Mouse (Mus musculus) thymus, postnatal 25 days (tissue): ENCODE results near the gene Rsph1.
"Not testable (repeated sequence)": the region's sequence is repeated elsewhere in the genome, so short reads cannot be mapped to it uniquely, and the experiment has no call there.

Experiments used
- DNase-seq: peaks from one replicate; pipeline ENCODE4 v3.0.0; 2022

Gene Rsph1

DNA sequence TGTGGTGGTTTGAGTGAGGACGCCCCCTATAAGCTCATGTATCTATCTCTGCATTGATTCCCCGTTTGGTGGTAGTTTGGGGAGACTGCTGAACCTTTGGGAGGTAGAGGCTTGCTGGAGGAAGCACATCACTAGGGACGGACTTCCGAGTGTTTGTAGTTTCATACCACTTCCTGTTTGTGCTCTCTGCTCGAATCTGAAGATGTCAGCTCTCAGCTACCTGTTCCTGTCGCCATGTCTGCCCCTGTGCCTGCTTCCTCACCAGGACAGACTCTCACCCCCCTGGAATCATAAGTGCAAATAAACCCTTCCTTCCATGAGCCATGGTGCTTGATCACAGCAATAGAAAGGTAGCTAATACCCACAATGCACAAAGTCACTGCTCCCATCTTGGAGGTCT lies 2.0 kb downstream of the Rsph1 start:
- DNase-seq: peak; percentile 51

DNA sequence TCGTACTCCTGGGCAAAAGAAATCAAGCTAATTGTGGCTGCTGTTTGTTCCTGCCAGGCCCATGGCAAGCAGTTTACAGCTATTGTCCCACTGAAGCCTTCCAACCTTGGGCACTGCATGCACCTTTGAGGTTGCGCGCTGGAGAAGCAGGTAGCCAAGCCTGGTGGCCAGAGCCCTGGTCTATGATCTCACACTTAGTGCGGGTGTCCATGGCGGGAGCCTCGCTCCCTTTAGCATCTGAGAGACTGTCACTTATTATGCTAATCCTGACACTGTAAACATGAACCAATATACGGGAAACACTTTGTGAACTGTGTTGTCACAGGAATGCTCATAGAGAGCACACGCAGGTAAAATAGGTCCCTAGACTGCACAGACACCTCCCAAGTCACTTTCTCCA lies 3.6 kb downstream of the Rsph1 start:
- DNase-seq: no peak

DNA sequence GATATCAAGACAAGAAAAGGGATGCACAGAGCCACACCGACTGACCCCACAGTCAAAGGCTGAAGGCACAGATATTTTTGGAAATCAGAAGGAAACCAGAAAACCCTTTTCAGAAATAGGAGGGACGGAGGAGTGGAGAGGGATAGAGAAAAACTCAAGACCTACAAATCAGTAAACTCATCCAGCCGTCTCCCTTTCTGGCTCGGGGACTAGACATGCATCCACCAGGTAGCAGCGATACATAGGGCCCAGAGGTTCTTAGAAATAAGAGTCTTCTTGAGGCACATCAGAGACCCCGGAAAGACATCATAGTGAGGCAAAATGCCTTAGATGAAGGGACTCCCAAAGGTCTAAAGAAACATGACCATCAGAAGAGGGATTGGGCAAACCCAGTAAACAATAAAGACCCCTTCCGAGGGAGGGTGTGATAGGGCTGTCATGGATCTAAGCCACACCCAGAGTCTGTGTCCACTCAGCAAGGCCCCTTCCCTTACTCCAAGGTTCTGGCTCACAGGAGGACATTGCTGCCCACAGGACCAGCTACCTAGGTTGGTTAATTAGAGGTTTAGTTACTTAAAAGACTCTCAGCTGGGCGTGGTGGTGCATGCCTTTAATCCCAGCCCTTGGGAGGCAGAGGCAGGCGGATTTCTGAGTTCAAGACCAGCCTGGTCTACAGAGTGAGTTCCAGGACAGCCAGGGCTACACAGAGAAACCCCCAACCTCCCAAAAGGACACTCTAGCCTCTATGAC lies 4.6 kb downstream of the Rsph1 start:
- DNase-seq: no peak

DNA sequence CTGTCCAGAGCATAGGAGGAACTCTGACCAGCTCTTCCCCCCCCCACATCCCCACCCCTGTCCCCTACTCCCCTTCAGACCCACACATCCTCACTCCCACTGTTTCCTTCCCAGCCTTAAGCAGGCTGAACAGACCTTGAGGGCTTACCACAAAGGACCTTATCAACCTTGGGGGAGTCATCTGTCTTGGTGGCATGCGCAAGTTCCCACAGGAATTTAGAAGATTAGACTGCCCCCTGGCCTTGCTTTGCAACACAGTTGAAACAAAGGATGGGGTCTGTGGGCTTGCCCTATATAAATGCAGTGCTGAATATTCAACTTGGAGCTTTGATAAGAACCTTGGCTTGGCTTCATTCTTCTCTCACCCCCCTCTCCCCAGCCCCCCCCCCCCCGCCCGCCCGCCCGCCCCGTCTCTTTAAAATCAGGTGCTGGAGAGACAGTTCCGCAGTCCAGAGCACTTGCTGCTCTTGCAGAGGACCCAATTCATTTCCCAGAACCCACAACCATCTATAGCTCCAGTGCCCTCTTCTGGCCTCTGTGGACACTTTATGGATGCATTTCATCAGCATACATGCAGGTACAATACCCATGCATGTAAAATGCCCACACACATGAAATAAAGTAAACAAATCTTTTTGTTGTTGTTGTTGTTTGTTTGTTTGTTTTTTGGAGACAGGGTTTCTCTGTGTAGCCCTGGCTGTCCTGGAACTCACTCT lies 5.9 kb downstream of the Rsph1 start:
- no peak for DNase-seq

DNA sequence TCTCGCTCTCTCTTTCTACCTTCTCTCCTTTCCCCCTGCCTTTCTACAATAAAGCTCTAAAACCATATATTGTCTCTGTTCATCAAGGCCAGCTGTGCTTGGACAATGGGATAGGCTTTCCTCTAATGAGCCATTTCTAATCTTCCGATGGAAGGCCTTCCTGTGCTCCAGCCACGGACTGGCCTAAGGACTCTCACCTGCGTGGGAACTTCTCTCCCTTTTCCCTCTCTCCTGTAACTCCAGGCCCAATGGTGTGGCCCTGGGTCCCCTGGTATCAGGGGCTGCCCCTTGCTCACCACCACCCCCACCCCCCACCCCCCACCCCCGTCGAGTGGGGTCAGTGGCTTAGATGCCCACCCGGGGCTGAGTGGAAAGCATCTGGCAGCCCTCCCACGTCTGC lies 6.4 kb downstream of the Rsph1 start:
- not testable (repeated sequence) for DNase-seq

DNA sequence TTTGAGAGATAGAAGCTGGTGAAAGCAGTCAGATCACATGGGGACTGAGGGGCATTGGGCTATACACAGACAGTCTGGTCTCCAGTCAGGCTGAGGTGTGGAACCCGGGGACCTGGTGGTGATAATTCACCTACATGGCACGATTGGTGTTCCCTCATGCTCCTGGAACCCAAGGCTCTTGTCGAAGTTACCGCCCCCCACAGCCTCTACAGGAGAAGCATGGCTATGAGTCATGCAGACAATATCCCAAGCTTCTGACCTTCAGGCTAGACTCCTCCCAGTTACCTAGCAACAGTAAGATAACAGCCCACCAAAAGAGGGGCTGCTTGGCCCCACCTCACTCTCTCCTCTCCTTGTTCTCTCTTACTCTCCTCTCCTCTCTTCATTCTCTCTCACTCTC lies 6.9 kb downstream of the Rsph1 start:
- DNase-seq: no peak

DNA sequence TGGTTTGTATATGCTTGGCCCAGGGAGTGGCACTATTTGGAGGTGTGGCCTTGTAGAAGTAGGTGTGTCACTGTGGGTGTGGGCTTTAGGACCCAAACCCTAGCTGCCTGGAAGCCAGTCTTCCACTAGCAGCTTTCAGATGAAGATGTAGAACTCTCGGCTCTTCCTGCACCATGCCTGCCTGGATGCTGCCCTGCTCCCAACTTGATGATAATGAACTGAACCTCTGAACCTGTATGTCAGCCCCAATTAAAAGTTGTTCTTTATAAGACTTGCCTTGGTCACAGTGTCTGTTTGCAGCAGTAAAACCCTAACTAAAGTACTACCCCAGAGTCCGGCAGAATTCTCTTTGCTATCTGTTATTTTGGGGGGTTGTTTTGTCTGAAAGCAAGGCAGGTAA lies 7.4 kb downstream of the Rsph1 start:
- no peak for DNase-seq

DNA sequence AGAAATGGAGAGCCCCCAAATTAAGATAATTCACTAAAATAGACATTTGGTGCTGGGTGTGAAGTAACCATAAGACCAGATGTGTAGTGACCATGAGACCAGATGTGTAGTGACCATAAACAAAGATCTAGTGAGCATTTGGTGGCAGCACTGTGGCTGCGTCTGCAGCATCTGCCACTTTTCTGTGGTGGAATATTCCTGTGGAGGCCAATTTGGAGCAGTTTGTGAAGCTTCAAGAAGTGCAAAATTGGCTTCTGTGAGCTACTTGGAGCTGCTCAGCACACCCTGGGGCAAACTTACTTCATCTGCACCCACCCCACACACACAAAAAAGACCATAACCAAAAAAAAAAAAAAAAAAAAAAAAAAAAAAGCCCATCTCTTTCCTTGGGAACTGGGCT lies 9.2 kb downstream of the Rsph1 start:
- DNase-seq: no peak

DNA sequence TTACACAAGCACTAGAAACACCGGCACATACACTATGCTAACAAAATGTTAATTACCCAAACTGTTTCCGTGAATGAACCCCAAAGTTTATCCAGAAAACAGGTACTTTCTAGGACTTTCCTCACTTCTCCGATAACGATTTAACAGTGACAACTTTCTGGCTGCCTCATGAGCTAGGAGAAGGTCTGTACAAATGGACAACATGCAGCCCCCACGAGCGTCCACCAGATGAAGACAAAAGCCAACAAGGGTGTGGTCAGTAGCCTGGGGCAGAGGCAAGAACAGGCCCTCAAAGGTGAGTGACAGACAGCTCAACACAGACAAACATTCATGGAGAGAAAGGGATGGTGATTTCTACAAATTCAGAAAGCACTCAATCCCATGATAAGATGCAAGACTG lies 9.6 kb downstream of the Rsph1 start:
- no peak for DNase-seq

DNA sequence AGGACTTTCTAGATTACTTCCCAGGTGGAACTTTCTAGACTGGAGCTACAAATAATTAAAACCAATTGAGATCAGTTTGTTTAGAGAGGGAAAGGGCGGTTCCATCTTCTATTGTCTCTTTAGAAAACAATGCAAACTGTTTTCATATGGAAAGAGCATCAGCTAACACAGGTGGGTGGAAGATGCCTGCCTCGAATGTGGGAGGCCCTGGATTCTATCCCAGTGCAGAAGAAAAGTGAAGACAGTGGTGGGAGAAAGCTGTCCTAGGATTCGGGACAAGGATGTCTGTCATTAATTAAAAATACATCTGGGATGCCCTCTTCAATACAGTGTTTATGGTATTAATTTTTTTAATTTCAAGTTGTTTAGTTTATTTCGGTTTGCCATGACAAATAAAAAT lies 10.0 kb downstream of the Rsph1 start:
- no peak for DNase-seq

DNA sequence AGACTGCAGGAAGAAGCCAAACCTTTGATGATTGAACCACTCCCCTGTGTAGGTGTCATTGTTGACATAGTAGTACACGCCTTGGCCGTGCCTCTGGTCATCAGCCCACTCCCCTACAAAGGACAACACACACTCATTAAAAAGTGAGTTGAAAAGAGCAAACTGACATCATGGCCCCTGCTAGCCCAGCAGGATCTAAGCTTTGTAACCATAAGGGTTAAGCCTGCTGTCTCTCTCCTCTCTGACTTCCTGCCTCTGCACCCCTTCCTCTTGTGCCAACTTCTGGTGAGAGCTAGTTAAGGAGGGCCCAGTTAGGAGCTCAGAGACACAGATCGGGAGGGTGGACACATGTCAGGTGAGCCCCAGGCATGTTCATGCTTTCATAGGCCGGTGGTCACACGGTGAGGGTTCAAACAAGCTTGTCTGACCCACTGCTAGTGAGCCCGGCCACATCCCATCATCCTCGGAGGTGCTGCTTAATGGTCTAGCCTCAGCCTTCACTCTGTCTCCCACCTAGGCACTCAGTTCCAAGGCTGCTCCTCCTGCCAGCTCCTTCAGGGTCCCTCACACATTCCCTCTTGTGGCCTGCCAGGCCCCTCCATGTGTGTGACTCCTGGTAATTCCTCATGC lies 10.7 kb downstream of the Rsph1 start:
- DNase-seq: peak; percentile 69

DNA sequence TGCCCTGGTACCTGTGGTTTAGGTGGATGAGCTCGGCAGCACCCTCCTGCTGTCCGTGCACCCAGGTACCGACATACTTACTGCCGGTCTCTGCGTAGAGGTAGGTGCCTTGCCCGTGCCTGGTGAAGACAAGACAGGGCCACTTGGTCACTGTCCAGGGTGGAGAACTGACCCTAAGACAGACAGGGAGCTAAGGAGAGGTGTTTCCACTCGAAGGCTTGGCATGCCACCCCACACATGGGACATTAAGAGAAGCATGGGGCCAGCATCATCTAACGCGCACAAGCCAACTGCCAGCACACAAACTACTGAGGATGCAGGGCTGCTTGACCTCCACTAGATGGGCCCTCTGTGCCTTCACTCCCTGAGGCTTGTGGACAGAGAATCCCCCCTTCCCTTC lies 11.4 kb downstream of the Rsph1 start:
- no peak for DNase-seq

DNA sequence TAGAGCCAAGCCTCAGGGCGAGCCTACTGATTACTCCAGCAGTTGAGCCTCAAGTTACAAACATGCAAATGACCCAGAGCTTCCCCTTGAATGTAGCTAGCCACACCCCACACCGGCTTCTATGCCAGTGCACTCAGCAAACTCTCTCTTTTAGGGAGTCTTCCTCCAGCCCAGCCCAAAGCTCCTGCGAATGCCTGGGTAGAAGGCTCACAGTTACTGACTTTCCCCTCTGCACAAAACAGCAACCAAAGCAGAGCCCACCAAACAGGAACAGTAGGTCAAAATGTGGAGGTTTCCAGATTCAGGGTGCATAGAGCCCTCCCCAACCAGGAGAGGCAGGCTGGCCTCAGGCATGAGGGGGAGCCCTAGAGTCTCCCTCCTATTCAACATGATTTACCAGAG lies 12.0 kb downstream of the Rsph1 start:
- no peak for DNase-seq

DNA sequence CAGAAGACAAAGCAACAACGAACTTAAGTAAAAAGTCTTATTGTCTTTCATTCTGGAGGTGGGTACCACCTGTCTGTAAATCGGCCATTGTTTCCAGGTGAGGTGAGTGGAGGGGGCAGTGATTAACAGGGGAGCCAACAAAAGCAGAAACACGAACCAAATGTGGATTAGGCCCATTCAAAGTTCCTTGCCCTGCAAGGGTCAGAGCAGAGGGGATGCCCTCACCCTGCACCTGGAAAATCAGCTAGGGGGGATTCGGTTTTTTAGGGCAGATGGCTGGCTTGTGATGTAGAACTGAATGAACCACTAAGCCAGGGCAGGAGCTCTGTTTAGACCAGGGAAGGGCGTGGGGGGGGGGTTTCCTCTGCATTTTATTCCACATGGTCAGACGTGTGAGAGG lies 12.8 kb downstream of the Rsph1 start:
- no peak for DNase-seq

DNA sequence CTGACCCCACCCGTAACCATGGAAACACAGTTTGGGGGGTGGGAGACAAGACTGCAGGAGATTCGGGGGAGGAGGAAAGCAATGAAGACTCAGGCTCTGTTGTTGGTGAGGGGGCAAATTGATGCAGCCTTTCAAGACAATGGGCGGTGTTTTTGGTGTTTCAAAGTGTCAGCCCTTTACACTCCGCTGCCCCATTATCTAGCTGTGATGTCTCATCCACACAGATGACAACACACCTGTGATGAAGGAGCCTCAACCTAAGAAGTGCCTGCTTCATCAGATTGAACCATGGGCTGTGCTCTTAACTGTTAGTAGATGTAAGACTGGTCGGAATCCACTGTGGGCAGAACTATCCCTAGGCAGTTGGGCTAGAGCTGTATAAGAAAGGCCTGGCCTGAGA lies 13.4 kb downstream of the Rsph1 start:
- DNase-seq: no peak

DNA sequence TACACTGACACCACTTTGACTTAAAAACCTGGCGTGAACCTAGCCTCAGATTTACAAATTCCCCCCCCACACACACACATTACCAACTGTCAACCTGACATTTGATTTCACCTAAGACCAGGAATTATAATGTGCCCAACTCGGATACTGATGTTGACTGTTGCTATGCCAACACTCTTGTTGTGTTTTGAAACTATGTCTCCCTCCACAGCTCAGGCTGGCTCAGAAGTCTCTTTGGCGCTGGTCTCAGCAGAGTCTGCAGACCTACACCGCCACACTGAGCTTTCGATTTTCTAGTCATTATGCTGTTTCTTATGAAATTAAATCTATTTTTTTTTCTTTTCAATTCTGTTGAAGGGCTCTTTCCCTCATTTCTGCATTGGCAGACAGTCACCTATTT lies 14.5 kb downstream of the Rsph1 start:
- DNase-seq: no peak

DNA sequence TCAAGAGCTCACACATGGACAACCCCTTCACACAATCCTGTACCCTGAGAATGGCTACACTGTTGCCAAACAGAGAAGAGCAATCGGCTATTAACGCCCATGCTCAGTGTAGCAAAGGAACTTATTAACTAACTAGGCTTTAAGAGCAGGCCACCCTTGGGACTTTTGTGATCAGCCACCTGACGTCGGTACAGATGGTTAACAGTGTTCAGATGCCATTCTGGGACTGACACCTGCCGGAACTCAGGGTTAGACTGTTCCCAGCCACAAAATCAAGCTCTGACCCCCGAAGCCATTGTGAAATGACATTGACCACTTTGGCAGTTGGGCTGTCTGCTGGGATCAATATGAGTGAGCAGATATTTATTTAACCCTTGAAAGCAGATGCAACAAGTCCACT lies 15.8 kb downstream of the Rsph1 start:
- DNase-seq: no peak

DNA sequence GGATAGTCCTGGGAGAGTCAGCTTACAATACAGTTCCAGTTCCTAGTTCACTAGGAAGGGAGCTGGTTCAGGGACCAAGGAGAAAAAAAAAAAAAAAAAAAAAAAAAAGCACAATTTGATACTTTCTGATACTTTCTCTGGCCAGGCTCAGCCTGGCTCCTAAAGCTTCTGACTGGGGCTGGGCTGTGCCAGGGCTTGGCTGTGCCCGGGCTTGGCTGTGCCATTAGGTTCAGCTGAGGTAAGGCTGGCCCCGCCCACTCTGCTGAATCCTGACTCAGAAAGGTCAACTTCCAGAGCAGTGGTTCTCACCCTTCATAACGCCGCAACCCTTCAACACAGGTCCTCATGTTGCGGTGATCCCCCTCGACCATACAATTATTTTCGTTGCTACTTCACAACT lies 16.8 kb downstream of the Rsph1 start:
- DNase-seq: no peak

DNA sequence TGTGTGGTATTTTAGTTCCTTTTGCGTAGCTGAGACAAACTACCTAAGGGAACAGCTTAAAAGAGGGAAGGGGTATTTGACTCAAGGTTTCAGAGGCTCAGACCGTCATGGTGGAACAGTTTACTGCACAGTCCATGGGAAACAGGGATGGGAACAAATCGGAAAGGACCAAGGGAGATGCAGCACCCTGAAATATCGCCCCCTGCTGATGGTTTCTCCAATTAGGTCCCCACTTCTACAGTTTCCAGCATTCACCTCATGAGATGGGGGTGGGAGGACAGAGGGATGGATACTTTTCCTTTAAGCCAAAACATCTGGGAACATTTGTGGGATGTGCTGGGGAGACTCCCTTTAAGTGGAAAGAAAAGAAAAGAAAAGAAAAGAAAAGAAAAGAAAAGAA lies 17.4 kb downstream of the Rsph1 start:
- peak; percentile 46 for DNase-seq

DNA sequence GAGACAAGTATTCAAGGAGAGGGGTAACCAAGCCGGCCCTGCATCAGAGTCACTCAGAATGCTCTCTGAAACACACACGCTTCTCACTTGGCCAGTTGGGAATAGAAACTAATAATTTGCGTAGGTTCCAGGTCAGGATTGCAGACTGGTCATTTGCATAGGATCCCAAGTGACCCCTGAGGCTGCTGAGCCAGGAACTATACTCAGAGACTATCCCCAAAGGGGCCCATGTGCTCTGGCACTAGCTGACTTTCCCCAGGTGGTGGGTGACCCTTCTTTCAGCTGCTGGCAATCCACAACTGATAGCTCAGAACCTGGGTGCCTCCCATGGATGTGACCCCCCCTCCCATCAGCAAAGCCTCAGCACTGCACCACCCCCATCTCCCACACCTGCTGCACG lies 18.0 kb downstream of the Rsph1 start:
- no peak for DNase-seq

DNA sequence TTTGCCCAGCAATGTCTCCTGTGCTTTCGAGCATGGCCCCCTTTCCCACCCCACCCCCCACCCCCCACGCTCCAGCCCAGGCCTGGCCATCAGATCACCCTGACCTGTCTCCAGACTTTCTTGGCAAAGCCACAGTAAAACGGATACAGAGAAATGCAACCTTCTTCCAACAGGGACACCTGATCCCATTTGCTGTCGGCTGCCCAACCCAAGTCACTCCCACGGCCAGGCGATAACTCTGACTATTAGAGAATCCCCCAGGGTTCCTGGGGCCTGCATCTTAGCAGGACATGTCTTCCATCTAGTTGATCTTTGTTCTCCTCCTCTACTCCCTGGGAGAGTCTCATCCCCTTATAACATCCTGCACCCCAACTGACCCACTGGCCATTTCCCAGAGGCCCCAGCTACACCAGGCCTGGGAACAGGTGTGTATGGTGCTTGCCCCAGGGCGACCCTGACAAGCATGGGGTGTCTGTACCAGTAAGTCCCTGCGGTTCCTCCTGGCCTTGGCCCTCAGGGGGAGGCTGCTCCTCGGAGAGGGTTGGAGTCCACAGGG lies 18.8 kb downstream of the Rsph1 start:
- DNase-seq: no peak

DNA sequence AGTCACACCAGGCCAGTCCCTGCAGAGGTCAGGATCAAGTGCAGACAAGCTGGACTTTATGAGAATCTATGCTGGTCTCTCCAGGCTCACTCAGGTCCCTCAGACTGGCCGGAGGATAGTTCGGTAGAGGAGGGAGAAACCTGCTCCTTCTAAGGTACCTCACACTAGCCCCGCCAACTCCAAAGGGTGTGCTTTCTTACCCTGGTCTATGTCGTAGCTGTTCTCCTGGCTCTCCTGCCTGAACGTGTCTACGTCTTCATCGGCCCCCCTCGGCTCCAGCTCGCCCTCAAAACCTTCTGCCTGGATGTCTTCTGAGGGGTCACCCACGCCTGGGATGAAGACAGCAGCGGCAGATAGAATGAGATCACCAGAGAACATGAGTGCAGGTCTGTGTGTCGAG lies 19.3 kb downstream of the Rsph1 start:
- no peak for DNase-seq

DNA sequence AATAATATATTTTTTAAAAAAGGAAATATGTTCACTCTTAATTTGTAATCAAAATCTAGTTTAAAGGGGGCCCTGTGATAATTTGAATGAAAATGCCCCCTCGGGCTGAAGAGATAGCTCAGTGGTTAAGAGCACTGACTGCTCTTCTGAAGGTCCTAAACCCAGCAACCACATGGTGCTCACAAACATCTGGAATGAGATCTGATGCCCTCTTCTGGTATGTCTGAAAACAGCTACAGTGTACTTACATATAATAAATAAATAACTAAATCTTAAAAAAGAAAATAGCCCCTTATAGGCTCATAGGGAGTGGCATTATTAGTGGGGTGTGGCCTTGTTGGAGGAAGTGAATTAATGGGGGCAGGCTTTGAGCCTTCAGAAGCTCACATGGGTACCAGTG lies 20.0 kb downstream of the Rsph1 start:
- no peak for DNase-seq

DNA sequence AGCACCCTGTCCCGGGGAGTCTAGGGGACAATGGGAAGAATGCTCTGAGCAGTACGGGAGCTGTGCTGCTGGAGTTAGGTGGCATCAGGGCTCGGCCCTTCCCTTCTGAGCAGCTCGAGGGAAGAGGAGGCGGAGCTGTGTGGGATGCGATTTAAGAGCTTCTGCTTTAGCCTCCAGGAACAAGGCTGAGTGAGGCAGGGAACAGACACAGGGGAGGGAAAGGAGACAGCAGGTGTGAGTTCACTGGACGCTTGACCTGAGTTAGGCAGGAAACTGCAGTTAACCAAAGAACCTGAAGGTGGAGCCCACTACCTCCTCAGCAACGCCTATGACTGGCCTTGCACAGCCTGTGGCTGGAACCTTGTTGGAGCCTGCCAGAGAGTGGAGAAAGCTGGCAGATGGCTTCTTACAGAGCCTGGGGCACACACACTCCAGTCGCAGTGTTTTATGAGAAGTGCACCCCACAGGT lies 22.7 kb downstream of the Rsph1 start:
- DNase-seq: peak; percentile 81
